Mouse (Mus musculus) heart, postnatal 0 days (tissue): ENCODE data around the gene Gm3636.
"Not testable (repeated sequence)": the region's sequence is repeated elsewhere in the genome, so short reads cannot be mapped to it uniquely, and the experiment has no call there.

Source experiments
- CTCF ChIP-seq: IDR thresholded peaks from 2 replicates; pipeline ENCODE4 v1.5.1; 2016; ENCODE audit warnings: antibody characterized with exemption, control low read depth, low read depth
- EP300 ChIP-seq: IDR thresholded peaks from 2 replicates; pipeline ENCODE4 v1.6.1; 2016; ENCODE audit warnings: antibody characterized with exemption, low read depth

DNA sequence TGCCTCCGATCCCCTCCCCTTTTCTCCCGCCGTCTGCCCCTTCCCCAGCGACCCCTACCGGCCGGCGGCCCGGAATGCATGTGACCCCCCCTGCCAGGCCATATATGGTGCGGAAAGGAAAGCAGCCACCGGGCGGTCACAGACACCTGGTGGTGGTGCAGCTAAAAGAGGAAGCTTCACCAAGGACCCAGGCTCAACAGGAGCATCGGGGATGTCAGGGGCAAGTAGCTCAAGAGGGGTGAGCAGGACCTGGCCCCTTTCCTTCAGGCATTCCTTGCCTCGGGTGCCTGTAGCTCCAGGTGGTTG, 15.1 kb upstream of the Gm3636 start:
- TF ChIP-seq CTCF = peak; percentile 9; the same call in 1 of the 2 replicates
- TF ChIP-seq EP300 = not testable (repeated sequence)
